Mouse (Mus musculus) thymus, adult 2 months (tissue): Measurements from ENCODE around the gene Mybpc3.

ENCODE experiments used
- CTCF ChIP-seq: fragments of 200-500 bp; IDR thresholded peaks from 2 replicates; pipeline ENCODE4 v1.5.1; 2012; ENCODE audit warnings: mild to moderate bottlenecking, control low read depth, low read length, moderate library complexity, borderline replicate concordance; ENCODE audit not compliant: control insufficient read depth, poor library complexity, insufficient read depth; ENCODE audit errors: extremely low read depth
- POLR2A ChIP-seq: fragments of 200-500 bp; IDR thresholded peaks from 2 replicates; pipeline ENCODE4 v1.6.1; 2012; ENCODE audit warnings: mild to moderate bottlenecking, low read length, control low read depth, moderate library complexity; ENCODE audit not compliant: control insufficient read depth, poor library complexity, insufficient read depth; ENCODE audit errors: extremely low read depth

DNA sequence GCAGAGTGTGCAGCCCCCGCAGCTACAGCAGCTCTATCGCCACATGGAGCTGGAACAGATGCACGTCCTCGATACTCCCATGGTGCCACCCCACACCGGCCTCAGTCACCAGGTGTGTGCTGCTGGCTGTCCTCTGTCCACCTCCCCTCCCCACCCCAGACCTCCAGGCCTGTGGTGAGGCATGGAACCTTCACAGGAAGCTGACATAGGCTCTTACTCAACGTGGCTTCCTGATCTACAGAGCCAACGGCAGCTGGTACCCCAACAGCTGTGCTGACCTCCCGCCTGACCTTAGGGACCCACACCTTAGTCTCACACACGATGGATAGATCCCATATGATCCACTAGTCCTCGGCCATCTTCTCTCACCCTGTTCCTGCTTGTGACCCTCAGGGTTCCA is 4.6 kb upstream of the Mybpc3 start:
- TF ChIP-seq CTCF (no peak), POLR2A (no peak)
